23 mouse cellular contexts compared by ENCODE assay signal in the genomic region with DNA sequence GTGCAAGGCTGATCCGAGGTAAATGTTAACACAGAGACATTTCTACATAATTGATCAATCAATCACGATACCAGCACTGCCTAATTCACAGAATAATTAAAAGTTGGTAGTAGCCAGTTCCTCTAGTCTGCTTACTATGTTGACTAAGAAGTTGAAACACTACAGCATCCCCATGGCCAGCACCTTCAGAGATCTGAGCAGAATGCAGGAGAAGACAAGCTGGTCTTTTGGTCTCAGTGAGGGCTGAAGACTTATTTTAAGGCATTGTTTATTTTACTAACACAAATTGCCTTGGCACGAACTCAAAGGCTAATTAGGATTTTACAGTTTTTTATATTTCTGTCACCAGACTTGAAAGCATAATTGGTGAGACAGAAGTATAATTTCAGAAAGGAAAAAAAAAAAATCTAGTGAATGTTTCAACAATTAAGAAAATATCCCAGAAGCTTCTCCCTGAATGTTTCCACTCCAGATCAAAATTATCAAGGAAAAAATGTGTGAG.
DNase-seq lines count a peak whose midpoint lies in the region; ATAC-seq and TF ChIP-seq lines count a peak whose summit lies in the region.
"Had no signal": no experiment of that assay in that cellular context is flagged by ENCODE, and none has a peak within 500 bp of the region (broad histone marks: within the 10 kb centered on the region; RNA-seq: fewer than 3 reads in every experiment).

No protein-coding gene starts in this region.

- 0 out of 2 replicates have a peak, but pooled peaks have one; percentile 18 for ATAC-seq in forebrain, embryonic 12.5 days (ENCODE audit: low FRiP score)
- no peak for ATAC-seq in forebrain, embryonic 11.5 days (replicated peaks; ENCODE audit: low FRiP score)
- ATAC-seq in midbrain, embryonic 12.5 days (ENCODE audit: low FRiP score, low read depth): 0 out of 2 replicates have a peak, but pooled peaks have one; percentile 27
- ATAC-seq in forebrain, postnatal 0 days: peak; percentile 57
- ATAC-seq in lung, postnatal 0 days: no peak

- TF ChIP-seq EP300 in lung, postnatal 0 days (IDR thresholded peaks at IDR 0.05): no peak

- TF ChIP-seq CTCF in brain, embryonic 14.5 days (IDR thresholded peaks at IDR 0.05; ENCODE audit: borderline replicate concordance, extremely low read depth, insufficient read depth, insufficient read length): no peak
- no peak for TF ChIP-seq CTCF in forebrain, postnatal 0 days (IDR thresholded peaks at IDR 0.05; ENCODE audit: low read depth)
- TF ChIP-seq CTCF in lung, postnatal 0 days (IDR thresholded peaks at IDR 0.05): no peak

- 57% methylated on average over 3 of the region's 3 CpGs for WGBS in forebrain, embryonic 12.5 days
- WGBS in forebrain, embryonic 11.5 days: 79% methylated on average over 3 of the region's 3 CpGs
- WGBS in midbrain, embryonic 12.5 days: 74% methylated on average over 3 of the region's 3 CpGs
- WGBS in midbrain, embryonic 10.5 days: 79% methylated on average over 3 of the region's 3 CpGs
- 30% methylated on average over 3 of the region's 3 CpGs for WGBS in forebrain, postnatal 0 days
- WGBS in lung, postnatal 0 days: 33% methylated on average over 3 of the region's 3 CpGs

- no peak overlapping the region for H3K4me2 ChIP-seq in forebrain, embryonic 12.5 days
- H3K4me2 ChIP-seq in forebrain, embryonic 11.5 days (ENCODE audit: low read depth, low read length, severe bottlenecking): no peak overlapping the region
- no peak overlapping the region for H3K4me2 ChIP-seq in midbrain, embryonic 12.5 days (replicated peaks)
- no peak overlapping the region for H3K4me2 ChIP-seq in forebrain, postnatal 0 days (ENCODE audit: low read depth)
- no peak overlapping the region for H3K4me2 ChIP-seq in lung, postnatal 0 days (replicated peaks; ENCODE audit: low read depth, low read length)
- H3K4me2 ChIP-seq: embryonic facial prominence, embryonic 15.5 days; limb, embryonic 15.5 days; liver, embryonic 13.5 days; stomach, embryonic 15.5 days had no signal

- no peak for DNase-seq in forebrain, embryonic 11.5 days (ENCODE audit: low spot score)
- no peak for DNase-seq in midbrain, embryonic 10.5 days (ENCODE audit: low spot score)
- peak; percentile 55 for DNase-seq in brain, embryonic 14.5 days (ENCODE audit: low read depth)
- DNase-seq in forebrain, postnatal 0 days: peak; percentile 69
- DNase-seq in lung, postnatal 0 days (ENCODE audit: low spot score): no peak
- DNase-seq: adrenal gland, postnatal 10 days; gastrocnemius, adult 2 months; gastrocnemius, postnatal 36 days; heart, adult 18-20 months; layer of hippocampus, adult 9-11 months; liver, embryonic 13.5 days; right cerebral cortex, postnatal 25 days had no signal

- H3K4me3 ChIP-seq in forebrain, embryonic 12.5 days (replicated peaks): no peak overlapping the region
- no peak overlapping the region for H3K4me3 ChIP-seq in forebrain, embryonic 11.5 days (ENCODE audit: low read depth, low read length)
- H3K4me3 ChIP-seq in midbrain, embryonic 12.5 days: no peak overlapping the region
- H3K4me3 ChIP-seq in midbrain, embryonic 10.5 days: no peak overlapping the region
- no peak overlapping the region for H3K4me3 ChIP-seq in forebrain, postnatal 0 days (ENCODE audit: low read depth, low read length)
- H3K4me3 ChIP-seq in lung, postnatal 0 days (ENCODE audit: low read depth, low read length): no peak overlapping the region
- H3K4me3 ChIP-seq: embryonic facial prominence, embryonic 10.5 days; embryonic facial prominence, embryonic 15.5 days; gastrocnemius, adult 2 months; limb, embryonic 10.5 days; limb, embryonic 15.5 days; liver, embryonic 13.5 days; myocyte; stomach, embryonic 15.5 days had no signal

- H3K9me3 ChIP-seq in forebrain, embryonic 12.5 days: no peaks in the 10 kb centered on the region
- no peaks in the 10 kb centered on the region for H3K9me3 ChIP-seq in forebrain, embryonic 11.5 days (ENCODE audit: control insufficient read depth, low read length)
- H3K9me3 ChIP-seq in midbrain, embryonic 12.5 days: no peaks in the 10 kb centered on the region
- H3K9me3 ChIP-seq in midbrain, embryonic 10.5 days (replicated peaks): no peaks in the 10 kb centered on the region
- H3K9me3 ChIP-seq in forebrain, postnatal 0 days (ENCODE audit: low read length): no peaks in the 10 kb centered on the region
- no peaks in the 10 kb centered on the region for H3K9me3 ChIP-seq in lung, postnatal 0 days (ENCODE audit: low read length)
- H3K9me3 ChIP-seq: embryonic facial prominence, embryonic 10.5 days; embryonic facial prominence, embryonic 15.5 days; limb, embryonic 10.5 days; limb, embryonic 15.5 days; liver, embryonic 13.5 days; stomach, embryonic 15.5 days had no signal

- no peak for TF ChIP-seq POLR2A in brain, embryonic 14.5 days (IDR thresholded peaks at IDR 0.05; ENCODE audit: borderline replicate concordance, extremely low read depth, insufficient read depth, insufficient read length, poor library complexity, severe bottlenecking)

- H3K9ac ChIP-seq in forebrain, embryonic 12.5 days: no peak overlapping the region
- no peak overlapping the region for H3K9ac ChIP-seq in forebrain, embryonic 11.5 days (ENCODE audit: low read length)
- H3K9ac ChIP-seq in midbrain, embryonic 12.5 days (replicated peaks): no peak overlapping the region
- H3K9ac ChIP-seq in forebrain, postnatal 0 days: no peak overlapping the region
- H3K9ac ChIP-seq in lung, postnatal 0 days (replicated peaks; ENCODE audit: low read depth): no peak overlapping the region
- H3K9ac ChIP-seq: embryonic facial prominence, embryonic 15.5 days; limb, embryonic 15.5 days; liver, embryonic 13.5 days; stomach, embryonic 15.5 days had no signal

- H3K27ac ChIP-seq in forebrain, embryonic 12.5 days: no peak overlapping the region
- no peak overlapping the region for H3K27ac ChIP-seq in forebrain, embryonic 11.5 days (ENCODE audit: low read depth, low read length)
- H3K27ac ChIP-seq in midbrain, embryonic 12.5 days (replicated peaks): no peak overlapping the region
- no peak overlapping the region for H3K27ac ChIP-seq in midbrain, embryonic 10.5 days (replicated peaks)
- H3K27ac ChIP-seq in forebrain, postnatal 0 days (ENCODE audit: low read depth, low read length): no peak overlapping the region
- no peak overlapping the region for H3K27ac ChIP-seq in lung, postnatal 0 days (ENCODE audit: low read length)
- H3K27ac ChIP-seq: embryonic facial prominence, embryonic 10.5 days; embryonic facial prominence, embryonic 15.5 days; gastrocnemius, adult 2 months; kidney, postnatal 0 days; limb, embryonic 10.5 days; limb, embryonic 15.5 days; liver, embryonic 13.5 days; macrophage; stomach, embryonic 15.5 days had no signal

- H3K27me3 ChIP-seq in forebrain, embryonic 12.5 days: no peaks in the 10 kb centered on the region
- no peaks in the 10 kb centered on the region for H3K27me3 ChIP-seq in forebrain, embryonic 11.5 days (ENCODE audit: control insufficient read depth, insufficient read depth, low read length)
- H3K27me3 ChIP-seq in midbrain, embryonic 12.5 days: no peaks in the 10 kb centered on the region
- no peaks in the 10 kb centered on the region for H3K27me3 ChIP-seq in midbrain, embryonic 10.5 days (ENCODE audit: low read depth, poor library complexity, severe bottlenecking)
- no peaks in the 10 kb centered on the region for H3K27me3 ChIP-seq in forebrain, postnatal 0 days (ENCODE audit: insufficient read depth, low read length)
- no peaks in the 10 kb centered on the region for H3K27me3 ChIP-seq in lung, postnatal 0 days (replicated peaks; ENCODE audit: insufficient read depth, low read length)
- H3K27me3 ChIP-seq: CH12.LX; embryonic facial prominence, embryonic 15.5 days; limb, embryonic 15.5 days; liver, embryonic 13.5 days; stomach, embryonic 15.5 days had no signal

- H3K4me1 ChIP-seq in forebrain, embryonic 12.5 days: peaks cover 12% of the 10 kb centered on the region; the same call in 1 of the 2 replicates
- H3K4me1 ChIP-seq in forebrain, embryonic 11.5 days (replicated peaks; ENCODE audit: control insufficient read depth, insufficient read depth, low read length): no peaks in the 10 kb centered on the region
- peaks cover 11% of the 10 kb centered on the region; the same call in 1 of the 2 replicates for H3K4me1 ChIP-seq in midbrain, embryonic 12.5 days
- no peaks in the 10 kb centered on the region for H3K4me1 ChIP-seq in midbrain, embryonic 10.5 days
- H3K4me1 ChIP-seq in forebrain, postnatal 0 days (ENCODE audit: insufficient read depth): peaks cover 13% of the 10 kb centered on the region; the same call in 1 of the 2 replicates
- H3K4me1 ChIP-seq in lung, postnatal 0 days (ENCODE audit: insufficient read depth, low read depth, low read length): no peaks in the 10 kb centered on the region
- H3K4me1 ChIP-seq: embryonic facial prominence, embryonic 10.5 days; embryonic facial prominence, embryonic 15.5 days; limb, embryonic 10.5 days; limb, embryonic 15.5 days; liver, embryonic 13.5 days; stomach, embryonic 15.5 days had no signal

- no peaks in the 10 kb centered on the region for H3K36me3 ChIP-seq in forebrain, embryonic 12.5 days (replicated peaks)
- H3K36me3 ChIP-seq in forebrain, embryonic 11.5 days (ENCODE audit: control insufficient read depth, insufficient read depth, low read length): no peaks in the 10 kb centered on the region
- no peaks in the 10 kb centered on the region for H3K36me3 ChIP-seq in midbrain, embryonic 12.5 days
- H3K36me3 ChIP-seq in midbrain, embryonic 10.5 days: no peaks in the 10 kb centered on the region
- no peaks in the 10 kb centered on the region for H3K36me3 ChIP-seq in forebrain, postnatal 0 days (ENCODE audit: insufficient read depth)
- H3K36me3 ChIP-seq in lung, postnatal 0 days (ENCODE audit: insufficient read depth, low read length): no peaks in the 10 kb centered on the region
- H3K36me3 ChIP-seq: embryonic facial prominence, embryonic 10.5 days; embryonic facial prominence, embryonic 15.5 days; limb, embryonic 10.5 days; limb, embryonic 15.5 days; liver, embryonic 13.5 days; stomach, embryonic 15.5 days had no signal

Comparison
In these comparisons a context has a peak if more than half of its experiments do, and no peak if none do; other contexts are left out.
1. ATAC-seq: peak in forebrain, embryonic 12.5 days (single experiment), midbrain, embryonic 12.5 days (single experiment) and forebrain, postnatal 0 days (single experiment); none in forebrain, embryonic 11.5 days (single experiment) and lung, postnatal 0 days (single experiment).
2. DNase-seq: peak in brain, embryonic 14.5 days (single experiment) and forebrain, postnatal 0 days (single experiment); none in forebrain, embryonic 11.5 days (single experiment), midbrain, embryonic 10.5 days (single experiment) and lung, postnatal 0 days (single experiment).